Mouse (Mus musculus) myocyte (in vitro differentiated cells): ENCODE data around the gene Lpin3. TPM values are rescaled to one million over a fixed set of nuclear protein-coding genes. Genes with fewer than 3 reads are reported as not detected.

Experiments
- H3K27me3 ChIP-seq: one replicate; pipeline ENCODE4 v1.6.1; 2011; ENCODE audit not compliant: control insufficient read depth, insufficient read depth, insufficient read length
- H3K36me3 ChIP-seq: one replicate; pipeline ENCODE4 v1.6.1; 2011; ENCODE audit not compliant: control insufficient read depth, insufficient read depth
- H3K4me2 ChIP-seq: one replicate; pipeline ENCODE4 v1.6.1; 2011; ENCODE audit warnings: low read depth, control low read depth
- H3K4me3 ChIP-seq: one replicate; pipeline ENCODE4 v1.5.1; 2011; ENCODE audit warnings: mild to moderate bottlenecking, control low read depth, moderate library complexity
- H3K79me2 ChIP-seq: one replicate; pipeline ENCODE4 v1.6.1; 2011; ENCODE audit not compliant: control insufficient read depth, insufficient read depth
- H3ac ChIP-seq: one replicate; pipeline ENCODE4 v1.6.1; 2011; ENCODE audit not compliant: control insufficient read depth, insufficient read length
- CEBPB ChIP-seq: IDR thresholded peaks from 2 replicates; pipeline ENCODE4 v1.6.1; 2011; ENCODE audit warnings: mild to moderate bottlenecking, moderate library complexity; ENCODE audit not compliant: poor library complexity, insufficient read depth, severe bottlenecking
- E2F4 ChIP-seq: IDR thresholded peaks from one replicate; pipeline ENCODE4 v1.6.1; 2011; ENCODE audit warnings: mild to moderate bottlenecking, control low read depth, moderate library complexity; ENCODE audit not compliant: insufficient read depth
- MAX ChIP-seq: IDR thresholded peaks from one replicate; pipeline ENCODE4 v1.6.1; 2011; ENCODE audit warnings: low read depth, mild to moderate bottlenecking, control low read depth
- MYOD1 ChIP-seq, 3 experiments: IDR thresholded peaks; one replicate each; pipeline ENCODE4 v1.6.1; 2011; ENCODE audit warnings: control low read depth in 2 of 3, low read depth in 2 of 3, mild to moderate bottlenecking in 2 of 3, moderate library complexity in 1 of 3; ENCODE audit not compliant: insufficient read length in 2 of 3, control insufficient read depth in 1 of 3
- MYOG ChIP-seq, 3 experiments: IDR thresholded peaks; one replicate each; pipeline ENCODE4 v1.6.1; 2011; ENCODE audit warnings: control low read depth in 2 of 3, low read depth in 2 of 3, mild to moderate bottlenecking in 2 of 3; ENCODE audit not compliant: insufficient read length in 2 of 3, control insufficient read depth in 1 of 3, insufficient read depth in 1 of 3
- POLR2A ChIP-seq: IDR thresholded peaks from one replicate; pipeline ENCODE4 v1.6.1; 2011; ENCODE audit warnings: low read depth, mild to moderate bottlenecking, control low read depth, moderate library complexity; ENCODE audit not compliant: insufficient read length
- POLR2AphosphoS2 ChIP-seq: IDR thresholded peaks from one replicate; pipeline ENCODE4 v1.6.1; 2011; ENCODE audit warnings: low read depth, control low read depth; ENCODE audit not compliant: insufficient read length
- REST ChIP-seq: IDR thresholded peaks from one replicate; pipeline ENCODE4 v1.6.1; 2011; ENCODE audit warnings: mild to moderate bottlenecking, control low read depth, moderate library complexity; ENCODE audit not compliant: insufficient read depth, insufficient read length
- SRF ChIP-seq: IDR thresholded peaks from one replicate; pipeline ENCODE4 v1.6.1; 2011; ENCODE audit warnings: low read depth; ENCODE audit not compliant: control insufficient read depth, insufficient read length
- TCF12 ChIP-seq: IDR thresholded peaks from one replicate; pipeline ENCODE4 v1.6.1; 2011; ENCODE audit warnings: mild to moderate bottlenecking, control low read depth; ENCODE audit not compliant: poor library complexity, insufficient read depth, severe bottlenecking
- TCF3 ChIP-seq: IDR thresholded peaks from one replicate; pipeline ENCODE4 v1.6.1; 2011; ENCODE audit warnings: low read depth, control low read depth; ENCODE audit not compliant: insufficient read length
- USF1 ChIP-seq: IDR thresholded peaks from one replicate; pipeline ENCODE4 v1.6.1; 2011; ENCODE audit warnings: low read depth, mild to moderate bottlenecking, control low read depth, moderate library complexity
- polyA plus RNA-seq: library from polyadenylated mRNA; unstranded; fragments of >200 nt; fragmentation: generic; extraction: Trizol; gene quantifications from one replicate; pipeline ENCODE4 v1.2.1, GENCODE M21; 2012; ENCODE audit warnings: missing spikeins

Lpin3 gene
- polyA plus RNA-seq, 1 experiment, result 10.5 TPM

- H3K4me3 ChIP-seq, result no peak overlapping the region
- H3K4me2 ChIP-seq, result peak overlapping the region; percentile 20
- no peaks in the 10 kb centered on the region for H3K79me2 ChIP-seq
- TF ChIP-seq MYOD1 (IDR thresholded peaks at IDR 0.05; ENCODE audit: control insufficient read depth in 1 of 3, insufficient read length in 2 of 3, low read depth in 2 of 3), result peak in 1 of 3 experiments; percentile 70
- TF ChIP-seq MYOG (IDR thresholded peaks at IDR 0.05; ENCODE audit: control insufficient read depth in 1 of 3, insufficient read depth in 1 of 3, insufficient read length in 2 of 3, low read depth in 2 of 3), result peak in 2 of 3 experiments; percentile 19 to 41
- no peak for TF ChIP-seq MAX
- H3ac ChIP-seq, result no peak overlapping the region
- no peaks in the 10 kb centered on the region for H3K27me3 ChIP-seq
- peaks cover 17% of the 10 kb centered on the region for H3K36me3 ChIP-seq
Measured at GRCm38 (mm10) chr2:160953131-160953873, 72.8 kb downstream of the Lpin3 start.

GRCm38 (mm10) chr2:160954541-160954940 is 74.1 kb downstream of the Lpin3 start:
- no peaks in the 10 kb centered on the region for H3K27me3 ChIP-seq
- TF ChIP-seq CEBPB (no peak), SRF (no peak), MAX (no peak), MYOD1 (IDR thresholded peaks at IDR 0.05; ENCODE audit: control insufficient read depth in 1 of 3, insufficient read length in 2 of 3, low read depth in 2 of 3) (no peak), POLR2A (no peak), TCF3 (no peak), E2F4 (no peak), POLR2AphosphoS2 (no peak), REST (no peak), MYOG (IDR thresholded peaks at IDR 0.05; ENCODE audit: control insufficient read depth in 1 of 3, insufficient read depth in 1 of 3, insufficient read length in 2 of 3, low read depth in 2 of 3) (no peak), TCF12 (no peak), USF1 (no peak)
- no peak overlapping the region for H3K4me3 ChIP-seq
- H3K79me2 ChIP-seq, result no peaks in the 10 kb centered on the region
- H3ac ChIP-seq, result no peak overlapping the region
- peaks cover 6% of the 10 kb centered on the region for H3K36me3 ChIP-seq
- H3K4me2 ChIP-seq, result no peak overlapping the region

GRCm38 (mm10) chr2:160955331-160955730 is 74.9 kb downstream of the Lpin3 start:
- TF ChIP-seq TCF12 (no peak), MYOG (IDR thresholded peaks at IDR 0.05; ENCODE audit: control insufficient read depth in 1 of 3, insufficient read depth in 1 of 3, insufficient read length in 2 of 3, low read depth in 2 of 3) (peak in 1 of 3 experiments; percentile 2)
- H3K36me3 ChIP-seq, result peaks cover 6% of the 10 kb centered on the region

More at GRCm38 (mm10) chr2:160955331-160955730, 74.9 kb downstream of the Lpin3 start:
- H3ac ChIP-seq, result no peak overlapping the region
- H3K4me3 ChIP-seq, result no peak overlapping the region
- no peaks in the 10 kb centered on the region for H3K27me3 ChIP-seq
- no peaks in the 10 kb centered on the region for H3K79me2 ChIP-seq
- H3K4me2 ChIP-seq, result no peak overlapping the region

Other genes starting within 250 kb of the Lpin3 start
- 37.2 TPM for gene Top1, start 234.8 kb upstream of the Lpin3 start, polyA plus RNA-seq
- 36.6 TPM for gene Plcg1, start 149.4 kb upstream of the Lpin3 start, polyA plus RNA-seq
- 6.1 TPM for gene Zhx3, start 7.7 kb upstream of the Lpin3 start, polyA plus RNA-seq
- not detected for gene Emilin3, start 31.7 kb downstream of the Lpin3 start, polyA plus RNA-seq
- 5.1 TPM for gene Chd6, start 228.4 kb downstream of the Lpin3 start, polyA plus RNA-seq